10 mouse cellular contexts compared by ENCODE assay signal in the genomic region with DNA sequence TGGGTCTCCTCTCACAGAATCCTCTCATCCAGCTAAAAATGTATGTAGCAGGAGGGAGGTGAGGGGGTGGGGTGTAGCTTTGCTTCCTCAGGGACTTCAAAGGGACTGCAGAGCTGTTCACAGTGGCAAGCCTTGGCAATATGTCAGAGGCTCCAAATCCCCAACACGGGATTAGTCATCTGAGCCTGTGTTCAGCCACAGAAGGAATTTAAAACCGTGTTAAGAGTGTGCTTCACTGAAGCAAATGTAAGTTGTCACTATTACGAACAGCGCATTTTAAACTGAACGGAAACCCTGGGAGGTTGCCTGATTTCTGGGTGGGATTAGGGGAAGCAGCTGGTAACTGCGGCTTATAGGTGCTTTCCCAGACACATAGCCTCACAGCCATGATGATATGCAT.
DNase-seq lines count a peak whose midpoint lies in the region.
"Had no signal": no experiment of that assay in that cellular context is flagged by ENCODE, and none has a peak within 500 bp of the region (broad histone marks: within the 10 kb centered on the region; RNA-seq: fewer than 3 reads in every experiment).

No protein-coding gene starts in this region.

- DNase-seq in adrenal gland, postnatal 36 days = peak; percentile 13 to 17
- no peak for DNase-seq in adrenal gland, postnatal 4 days (ENCODE audit: low spot score in 2 of 2)
- DNase-seq in lung, postnatal 10 days = peak; percentile 4
- DNase-seq in lung, postnatal 25 days (ENCODE audit: low spot score) = no peak
- DNase-seq in mesoderm, embryonic 11.5 days (ENCODE audit: low read depth, low spot score) = peak; percentile 16
- peak; percentile 29 to 53 for DNase-seq in right cerebral cortex, postnatal 36 days (ENCODE audit: low spot score in 2 of 2)
- DNase-seq in urinary bladder, postnatal 14 days (ENCODE audit: low spot score) = no peak
- DNase-seq in ovary, postnatal 36 days (ENCODE audit: low spot score) = no peak
- DNase-seq: B cell, adult 2 months; cerebellum, adult 11 months had no signal

Comparison
In these comparisons a context has a peak if more than half of its experiments do, and no peak if none do; other contexts are left out.
1. DNase-seq: peak in adrenal gland, postnatal 36 days (2 of 2), lung, postnatal 10 days (single experiment), mesoderm, embryonic 11.5 days (single experiment) and right cerebral cortex, postnatal 36 days (2 of 2); none in adrenal gland, postnatal 4 days (0 of 2), lung, postnatal 25 days (single experiment), urinary bladder, postnatal 14 days (single experiment) and ovary, postnatal 36 days (single experiment).